Mouse (Mus musculus): ENCODE data around the gene Bloc1s5. TPM values are rescaled to one million over a fixed set of nuclear protein-coding genes. Genes with fewer than 3 reads are reported as not detected.

Gene Bloc1s5
- polyA plus RNA-seq, 1 experiment from 2014 or later, result 14.5 TPM

GRCm38 (mm10) chr13:38612179-38612578 is 22.7 kb downstream of the Bloc1s5 start:
- Histone ChIP-seq H3K4me2 (ENCODE audit: low read depth, low read length) (no peak overlapping the region), H3K27me3 (replicated peaks; ENCODE audit: control insufficient read depth, insufficient read depth, low read length) (no peaks in the 10 kb centered on the region), H3K27ac (ENCODE audit: low read length) (no peak overlapping the region), H3K9ac (ENCODE audit: low read depth, low read length) (no peak overlapping the region), H3K4me1 (ENCODE audit: control insufficient read depth, insufficient read depth, low read length) (no peaks in the 10 kb centered on the region), H3K4me3 (ENCODE audit: low read length) (no peak overlapping the region), H3K9me3 (ENCODE audit: control insufficient read depth, low read length) (no peaks in the 10 kb centered on the region), H3K36me3 (ENCODE audit: control insufficient read depth, insufficient read depth, low read length) (peaks cover 3% of the 10 kb centered on the region; the same call in 1 of the 2 replicates)
- no peak for ATAC-seq
- WGBS, result 95% methylated on average over 4 of the region's 4 CpGs

GRCm38 (mm10) chr13:38610336-38610735 is 24.6 kb downstream of the Bloc1s5 start:
- Histone ChIP-seq H3K27me3 (replicated peaks; ENCODE audit: control insufficient read depth, insufficient read depth, low read length) (no peaks in the 10 kb centered on the region), H3K27ac (ENCODE audit: low read length) (no peak overlapping the region), H3K4me1 (ENCODE audit: control insufficient read depth, insufficient read depth, low read length) (no peaks in the 10 kb centered on the region), H3K9me3 (ENCODE audit: control insufficient read depth, low read length) (no peaks in the 10 kb centered on the region), H3K4me3 (ENCODE audit: low read length) (no peak overlapping the region), H3K36me3 (ENCODE audit: control insufficient read depth, insufficient read depth, low read length) (peaks cover 3% of the 10 kb centered on the region; the same call in 1 of the 2 replicates), H3K4me2 (ENCODE audit: low read depth, low read length) (no peak overlapping the region), H3K9ac (ENCODE audit: low read depth, low read length) (no peak overlapping the region)
- WGBS, result 79% methylated on average over 6 of the region's 6 CpGs
- ATAC-seq, result no peak

DNA sequence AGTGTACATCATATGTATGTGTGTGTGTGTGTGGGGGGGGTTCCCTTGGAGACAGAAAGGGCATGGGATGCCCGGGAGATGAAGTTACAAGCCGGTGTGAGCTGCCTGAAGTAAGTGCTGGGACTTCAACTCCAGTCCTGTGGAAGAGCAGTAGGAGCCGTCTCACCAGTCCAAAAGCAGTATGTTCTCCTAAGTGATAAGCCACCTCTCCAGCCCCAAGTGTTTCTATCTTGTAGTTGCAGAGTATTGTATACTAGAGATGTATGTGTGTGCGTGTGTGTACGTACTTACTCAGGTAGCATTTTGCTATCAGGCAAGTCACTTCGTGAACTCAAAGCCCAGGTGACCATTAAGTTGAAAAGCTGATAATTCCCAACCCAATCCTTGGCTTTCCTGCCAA is 27.8 kb downstream of the Bloc1s5 start:
- Histone ChIP-seq H3K36me3 (ENCODE audit: control insufficient read depth, insufficient read depth, low read length) (peaks cover under 1% of the 10 kb centered on the region; the same call in 1 of the 2 replicates), H3K4me2 (ENCODE audit: low read depth, low read length) (no peak overlapping the region), H3K4me3 (ENCODE audit: low read length) (no peak overlapping the region), H3K27me3 (replicated peaks; ENCODE audit: control insufficient read depth, insufficient read depth, low read length) (no peaks in the 10 kb centered on the region), H3K4me1 (ENCODE audit: control insufficient read depth, insufficient read depth, low read length) (no peaks in the 10 kb centered on the region), H3K9ac (ENCODE audit: low read depth, low read length) (no peak overlapping the region), H3K9me3 (ENCODE audit: control insufficient read depth, low read length) (no peaks in the 10 kb centered on the region), H3K27ac (ENCODE audit: low read length) (no peak overlapping the region)
- no peak for ATAC-seq
- WGBS, result 86% methylated on average over 6 of the region's 6 CpGs

- Histone ChIP-seq H3K27ac (ENCODE audit: low read length) (no peak overlapping the region), H3K4me2 (ENCODE audit: low read depth, low read length) (no peak overlapping the region), H3K9me3 (ENCODE audit: control insufficient read depth, low read length) (no peaks in the 10 kb centered on the region), H3K4me1 (ENCODE audit: control insufficient read depth, insufficient read depth, low read length) (peaks cover 4% of the 10 kb centered on the region; the same call in 1 of the 2 replicates), H3K4me3 (ENCODE audit: low read length) (no peak overlapping the region), H3K9ac (ENCODE audit: low read depth, low read length) (no peak overlapping the region), H3K36me3 (ENCODE audit: control insufficient read depth, insufficient read depth, low read length) (no peaks in the 10 kb centered on the region), H3K27me3 (replicated peaks; ENCODE audit: control insufficient read depth, insufficient read depth, low read length) (no peaks in the 10 kb centered on the region)
- 82% methylated on average over 6 of the region's 6 CpGs for WGBS
- ATAC-seq, result no peak
Measured at GRCm38 (mm10) chr13:38605353-38605752, 29.6 kb downstream of the Bloc1s5 start.

DNA sequence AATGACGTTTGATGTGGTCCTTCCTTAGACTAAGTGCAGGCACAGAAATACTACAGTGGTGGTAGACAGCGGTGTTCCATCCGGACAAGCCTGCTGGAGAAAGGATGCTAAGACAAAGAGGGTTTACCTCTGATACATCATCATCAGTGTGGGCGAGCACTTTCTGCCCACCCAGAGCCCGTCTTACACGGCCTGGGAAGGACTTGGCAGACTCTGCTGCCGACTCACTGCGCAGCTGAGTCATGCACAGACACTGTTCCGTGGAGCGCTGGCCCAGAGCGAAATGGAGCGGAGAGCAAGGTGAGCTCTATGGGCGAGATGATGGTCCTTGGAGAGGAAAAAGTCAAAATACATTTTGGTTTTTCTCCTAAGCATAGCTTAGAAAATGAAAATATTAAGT is 31.9 kb downstream of the Bloc1s5 start:
- 87% methylated on average over 13 of the region's 13 CpGs for WGBS
- Histone ChIP-seq H3K27ac (ENCODE audit: low read length) (no peak overlapping the region), H3K9ac (ENCODE audit: low read depth, low read length) (no peak overlapping the region), H3K4me2 (ENCODE audit: low read depth, low read length) (no peak overlapping the region), H3K36me3 (ENCODE audit: control insufficient read depth, insufficient read depth, low read length) (no peaks in the 10 kb centered on the region), H3K27me3 (replicated peaks; ENCODE audit: control insufficient read depth, insufficient read depth, low read length) (no peaks in the 10 kb centered on the region), H3K4me3 (ENCODE audit: low read length) (no peak overlapping the region), H3K4me1 (ENCODE audit: control insufficient read depth, insufficient read depth, low read length) (peaks cover 4% of the 10 kb centered on the region; the same call in 1 of the 2 replicates), H3K9me3 (ENCODE audit: control insufficient read depth, low read length) (no peaks in the 10 kb centered on the region)
- ATAC-seq, result no peak

DNA sequence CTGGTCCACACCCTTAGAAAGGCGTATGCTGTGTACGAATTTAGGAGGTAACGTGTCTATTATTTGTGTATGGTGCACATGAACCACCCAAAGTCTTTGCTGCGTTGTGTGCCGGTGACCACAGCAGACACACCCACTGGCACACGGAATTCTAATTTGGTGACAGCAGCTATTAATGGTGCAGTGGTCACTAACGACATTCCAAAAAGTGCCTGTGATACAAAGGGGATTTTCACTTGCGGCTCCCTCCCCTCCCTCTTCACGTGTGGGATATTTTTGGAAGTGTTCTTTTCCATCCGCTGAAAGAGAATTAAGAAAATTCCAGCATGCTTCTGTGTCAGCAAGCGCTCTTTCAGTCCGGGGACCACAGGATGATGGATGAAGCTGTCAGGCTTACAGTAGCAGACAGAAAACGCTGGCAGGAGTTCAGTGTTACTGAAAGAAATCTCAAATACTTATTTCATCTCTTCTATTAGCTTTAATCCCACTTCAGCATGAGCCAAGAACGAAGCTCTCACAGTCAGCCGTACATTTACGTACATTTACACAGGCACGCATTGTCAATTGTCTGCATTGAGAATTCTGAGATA is 32.6 kb downstream of the Bloc1s5 start:
- 64% methylated on average over 17 of the region's 17 CpGs for WGBS
- no peak for ATAC-seq
- no peak overlapping the region for H3K9ac ChIP-seq (ENCODE audit: low read depth, low read length)
- H3K36me3 ChIP-seq (ENCODE audit: control insufficient read depth, insufficient read depth, low read length), result no peaks in the 10 kb centered on the region
- no peaks in the 10 kb centered on the region for H3K9me3 ChIP-seq (ENCODE audit: control insufficient read depth, low read length)
- H3K27me3 ChIP-seq (replicated peaks; ENCODE audit: control insufficient read depth, insufficient read depth, low read length), result no peaks in the 10 kb centered on the region
- no peak overlapping the region for H3K4me2 ChIP-seq (ENCODE audit: low read depth, low read length)
- H3K27ac ChIP-seq (ENCODE audit: low read length), result no peak overlapping the region
- no peak overlapping the region for H3K4me3 ChIP-seq (ENCODE audit: low read length)
- H3K4me1 ChIP-seq (ENCODE audit: control insufficient read depth, insufficient read depth, low read length), result peaks cover 4% of the 10 kb centered on the region; the same call in 1 of the 2 replicates

DNA sequence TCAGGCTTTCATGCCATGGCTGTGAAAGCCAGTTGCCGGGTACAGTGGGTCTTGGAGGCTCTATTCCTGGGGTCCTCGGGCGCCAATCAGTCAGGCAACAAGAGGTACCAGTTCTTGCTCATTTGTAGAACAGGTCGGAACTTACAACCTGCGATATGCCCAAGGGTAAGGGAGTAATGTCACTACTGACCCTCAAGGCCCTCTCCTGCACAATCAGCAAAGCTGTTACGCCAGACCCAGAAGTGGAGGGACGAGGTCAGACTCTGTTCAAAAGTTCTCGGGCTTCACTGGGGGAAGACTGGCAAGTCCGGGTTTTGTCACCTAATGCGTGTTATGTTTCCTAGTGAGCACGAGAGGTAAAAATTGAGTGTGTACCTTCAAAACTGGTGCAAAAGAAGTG is 34.1 kb downstream of the Bloc1s5 start:
- H3K27ac ChIP-seq (ENCODE audit: low read length), result no peak overlapping the region
- H3K27me3 ChIP-seq (replicated peaks; ENCODE audit: control insufficient read depth, insufficient read depth, low read length), result no peaks in the 10 kb centered on the region
- ATAC-seq, result no peak
- no peaks in the 10 kb centered on the region for H3K36me3 ChIP-seq (ENCODE audit: control insufficient read depth, insufficient read depth, low read length)
- peaks cover 4% of the 10 kb centered on the region; the same call in 1 of the 2 replicates for H3K4me1 ChIP-seq (ENCODE audit: control insufficient read depth, insufficient read depth, low read length)
- WGBS, result 86% methylated on average over 11 of the region's 11 CpGs
- no peaks in the 10 kb centered on the region for H3K9me3 ChIP-seq (ENCODE audit: control insufficient read depth, low read length)
- H3K4me2 ChIP-seq (ENCODE audit: low read depth, low read length), result no peak overlapping the region
- H3K9ac ChIP-seq (ENCODE audit: low read depth, low read length), result no peak overlapping the region
- no peak overlapping the region for H3K4me3 ChIP-seq (ENCODE audit: low read length)

DNA sequence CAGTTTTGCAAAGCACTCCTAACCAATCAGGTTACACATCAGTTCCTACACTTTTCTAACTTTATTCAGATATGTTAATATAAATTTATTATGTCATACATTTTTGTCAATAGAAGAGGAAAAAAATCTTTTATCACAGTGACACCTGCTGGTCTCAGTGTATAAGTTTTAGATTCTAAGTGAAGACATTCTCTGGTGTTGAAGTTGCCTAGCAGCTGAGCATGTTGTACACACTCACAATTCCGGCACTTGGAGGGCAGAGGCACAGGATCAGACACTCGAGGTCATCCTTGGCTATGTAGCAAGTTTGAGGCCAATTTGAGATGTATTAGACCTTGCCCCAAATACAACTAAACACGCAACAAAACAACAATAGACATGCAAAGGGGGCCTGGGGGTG is 37.8 kb downstream of the Bloc1s5 start:
- WGBS, result 67% methylated on average over 3 of the region's 3 CpGs
- ATAC-seq, result no peak
- no peaks in the 10 kb centered on the region for H3K27me3 ChIP-seq (replicated peaks; ENCODE audit: control insufficient read depth, insufficient read depth, low read length)
- H3K9me3 ChIP-seq (ENCODE audit: control insufficient read depth, low read length), result no peaks in the 10 kb centered on the region
- H3K9ac ChIP-seq (ENCODE audit: low read depth, low read length), result no peak overlapping the region
- no peak overlapping the region for H3K27ac ChIP-seq (ENCODE audit: low read length)
- peaks cover 4% of the 10 kb centered on the region; the same call in 1 of the 2 replicates for H3K4me1 ChIP-seq (ENCODE audit: control insufficient read depth, insufficient read depth, low read length)
- H3K4me3 ChIP-seq (ENCODE audit: low read length), result no peak overlapping the region
- H3K36me3 ChIP-seq (ENCODE audit: control insufficient read depth, insufficient read depth, low read length), result no peaks in the 10 kb centered on the region
- H3K4me2 ChIP-seq (ENCODE audit: low read depth, low read length), result no peak overlapping the region

DNA sequence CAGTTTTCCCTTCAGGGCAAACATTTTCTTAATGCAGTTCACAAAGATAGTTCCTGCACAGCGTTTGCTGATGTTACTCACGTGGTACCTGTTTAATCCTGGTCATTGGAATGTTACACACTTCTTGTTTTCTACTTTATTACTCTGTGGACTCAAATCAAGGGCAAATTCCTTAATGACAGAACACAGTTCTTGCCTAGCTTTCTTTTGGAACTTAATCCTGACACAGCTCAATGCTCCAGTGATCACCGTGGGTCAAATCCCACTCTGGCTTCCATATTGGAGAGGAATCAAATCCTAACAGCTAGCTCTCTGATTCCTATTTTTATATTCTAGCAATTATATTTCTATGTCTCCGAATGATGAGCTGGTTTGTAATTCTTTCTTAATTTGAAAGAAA is 38.4 kb downstream of the Bloc1s5 start:
- Histone ChIP-seq H3K27me3 (replicated peaks; ENCODE audit: control insufficient read depth, insufficient read depth, low read length) (no peaks in the 10 kb centered on the region), H3K9ac (ENCODE audit: low read depth, low read length) (no peak overlapping the region), H3K4me1 (ENCODE audit: control insufficient read depth, insufficient read depth, low read length) (peaks cover 4% of the 10 kb centered on the region; the same call in 1 of the 2 replicates), H3K4me2 (ENCODE audit: low read depth, low read length) (no peak overlapping the region), H3K9me3 (ENCODE audit: control insufficient read depth, low read length) (no peaks in the 10 kb centered on the region), H3K36me3 (ENCODE audit: control insufficient read depth, insufficient read depth, low read length) (no peaks in the 10 kb centered on the region), H3K27ac (ENCODE audit: low read length) (no peak overlapping the region), H3K4me3 (ENCODE audit: low read length) (no peak overlapping the region)
- 78% methylated on average over 4 of the region's 4 CpGs for whole genome bisulfite sequencing
- ATAC-seq, result no peak

- no peak overlapping the region for H3K9ac ChIP-seq (ENCODE audit: low read depth, low read length)
- H3K4me2 ChIP-seq (ENCODE audit: low read depth, low read length), result no peak overlapping the region
- WGBS, result 35% methylated on average over 6 of the region's 6 CpGs
Measured at GRCm38 (mm10) chr13:38593114-38593513, 41.8 kb downstream of the Bloc1s5 start.

More at GRCm38 (mm10) chr13:38593114-38593513, 41.8 kb downstream of the Bloc1s5 start:
- Histone ChIP-seq H3K27me3 (replicated peaks; ENCODE audit: control insufficient read depth, insufficient read depth, low read length) (no peaks in the 10 kb centered on the region), H3K4me3 (ENCODE audit: low read length) (no peak overlapping the region), H3K4me1 (ENCODE audit: control insufficient read depth, insufficient read depth, low read length) (no peaks in the 10 kb centered on the region), H3K36me3 (ENCODE audit: control insufficient read depth, insufficient read depth, low read length) (no peaks in the 10 kb centered on the region), H3K9me3 (ENCODE audit: control insufficient read depth, low read length) (no peaks in the 10 kb centered on the region), H3K27ac (ENCODE audit: low read length) (no peak overlapping the region)
- ATAC-seq, result no peak
